Mouse (Mus musculus) thymus, adult 2 months (tissue): ENCODE data around the gene Cbarp.

Experiments used
- CTCF ChIP-seq: fragments of 200-500 bp; IDR thresholded peaks from 2 replicates; pipeline ENCODE4 v1.5.1; 2012; ENCODE audit warnings: mild to moderate bottlenecking, control low read depth, low read length, moderate library complexity, borderline replicate concordance; ENCODE audit not compliant: control insufficient read depth, poor library complexity, insufficient read depth; ENCODE audit errors: extremely low read depth
- POLR2A ChIP-seq: fragments of 200-500 bp; IDR thresholded peaks from 2 replicates; pipeline ENCODE4 v1.6.1; 2012; ENCODE audit warnings: mild to moderate bottlenecking, low read length, control low read depth, moderate library complexity; ENCODE audit not compliant: control insufficient read depth, poor library complexity, insufficient read depth; ENCODE audit errors: extremely low read depth

- TF ChIP-seq CTCF (no peak), POLR2A (no peak)
Measured at GRCm38 (mm10) chr10:80164161-80164997, 23.7 kb upstream of the Cbarp start.
